ENCODE assay signal across 9 mouse cellular contexts in the genomic region with DNA sequence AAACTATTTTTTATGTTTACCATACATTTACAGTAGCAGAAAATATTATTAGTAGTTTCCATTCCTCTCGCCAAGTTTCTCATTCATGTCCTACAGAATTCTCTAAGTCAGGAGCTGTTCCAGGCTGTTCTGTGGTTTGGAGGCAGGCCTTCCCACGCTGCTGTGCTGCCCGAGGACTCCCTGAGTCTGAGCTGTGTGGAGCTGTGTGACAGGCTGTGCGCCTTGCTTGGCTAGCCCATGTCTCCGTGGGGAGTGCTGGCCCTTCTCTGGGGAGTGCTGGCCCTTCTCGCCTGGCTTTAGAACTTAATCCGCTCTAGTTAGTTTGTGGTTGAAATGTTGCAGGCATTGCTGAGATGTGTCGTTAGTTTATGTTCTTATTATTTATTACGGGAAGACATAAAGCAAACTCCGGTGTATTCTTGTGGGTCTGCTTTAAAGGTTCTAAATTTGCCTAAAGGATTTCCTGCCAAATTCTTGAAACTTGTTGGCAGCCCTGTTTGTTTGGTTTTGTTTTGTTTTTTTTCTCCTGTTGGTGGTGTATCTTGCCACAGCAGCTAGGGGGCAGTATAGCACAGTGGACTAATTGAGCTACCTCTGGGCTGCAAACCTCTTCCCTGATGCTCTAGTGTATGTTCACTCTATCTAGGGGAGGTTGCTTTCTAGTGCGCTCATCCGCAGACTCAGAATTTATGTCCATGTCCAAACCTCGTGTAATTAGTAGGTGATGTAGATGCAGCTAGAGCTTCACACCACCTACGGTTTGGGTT. TPM values are rescaled to one million over a fixed set of nuclear protein-coding genes. Genes with fewer than 3 reads are reported as not detected.
A peak's percentile ranks its signal among the peaks of the same experiment; 100 is the strongest.
DNase-seq lines count a peak whose midpoint lies in the region; ATAC-seq and TF ChIP-seq lines count a peak whose summit lies in the region.
"Had no signal": no experiment of that assay in that cellular context is flagged by ENCODE, and none has a peak within 500 bp of the region (broad histone marks: within the 10 kb centered on the region; RNA-seq: fewer than 3 reads in every experiment).

No protein-coding gene starts in this region.

- no peak overlapping the region for H3K27ac ChIP-seq in embryonic fibroblast, embryonic 13.5 days (ENCODE audit: insufficient read depth, low read length)
- H3K27ac ChIP-seq in small intestine, adult 2 months (ENCODE audit: insufficient read depth, low read depth, low read length), result no peak overlapping the region
- H3K27ac ChIP-seq: stomach, embryonic 15.5 days had no signal

- H3K36me3 ChIP-seq in small intestine, adult 2 months (ENCODE audit: control insufficient read depth, insufficient read depth, low read length), result no peaks in the 10 kb centered on the region
- H3K36me3 ChIP-seq: stomach, embryonic 15.5 days had no signal

- WGBS in lung, adult 2 months, result 39% methylated on average over 14 of the region's 14 CpGs
- 69% methylated on average over 14 of the region's 14 CpGs for WGBS in small intestine, adult 2 months

- peak; percentile 61 for ATAC-seq in inflammation-experienced regulatory T-cells, adult 6 months

- TF ChIP-seq CTCF in embryonic fibroblast, embryonic 13.5 days (IDR thresholded peaks at IDR 0.05; ENCODE audit: borderline replicate concordance, insufficient read depth, low read length), result peak; percentile 37; the same call in 1 of the 2 replicates
- TF ChIP-seq CTCF in lung, adult 2 months (IDR thresholded peaks at IDR 0.05; ENCODE audit: insufficient read depth, low read length), result peak; percentile 64
- TF ChIP-seq CTCF in small intestine, adult 2 months (IDR thresholded peaks at IDR 0.05; ENCODE audit: extremely low read depth, insufficient read length, insufficient replicate concordance, low read depth, low read length), result peak; percentile 51; the same call in 1 of the 2 replicates

- H3K4me3 ChIP-seq in embryonic fibroblast, embryonic 13.5 days (ENCODE audit: insufficient read depth, low read length), result no peak overlapping the region
- no peak overlapping the region for H3K4me3 ChIP-seq in lung, adult 2 months (replicated peaks; ENCODE audit: extremely low read depth, low read depth, low read length)
- no peak overlapping the region for H3K4me3 ChIP-seq in small intestine, adult 2 months (ENCODE audit: low read depth, low read length)
- H3K4me3 ChIP-seq: stomach, embryonic 15.5 days had no signal

- no peak for TF ChIP-seq POLR2A in embryonic fibroblast, embryonic 13.5 days (IDR thresholded peaks at IDR 0.05; ENCODE audit: low read depth, low read length)
- no peak for TF ChIP-seq POLR2A in lung, adult 2 months (IDR thresholded peaks at IDR 0.05; ENCODE audit: borderline replicate concordance, extremely low read depth, low read depth, low read length)
- no peak for TF ChIP-seq POLR2A in small intestine, adult 2 months (IDR thresholded peaks at IDR 0.05; ENCODE audit: low read depth, low read length)

- DNase-seq in frontal cortex, postnatal 36 days (ENCODE audit: low spot score in 2 of 2), result peak; percentile 49 to 60
- DNase-seq in frontal cortex, postnatal 10 days (ENCODE audit: low spot score in 2 of 2), result no peak
- peak; percentile 77 to 78 for DNase-seq in B cell, adult 2 months
- DNase-seq in adrenal gland, postnatal 10 days, result peak; percentile 75
- DNase-seq in lung, adult 2 months, result peak; percentile 41

- H3K4me1 ChIP-seq in embryonic fibroblast, embryonic 13.5 days (ENCODE audit: control insufficient read depth, insufficient read depth, low read length), result peaks cover 8% of the 10 kb centered on the region
- peaks cover 23% of the 10 kb centered on the region for H3K4me1 ChIP-seq in lung, adult 2 months (ENCODE audit: control insufficient read depth, insufficient read depth, low read length)
- peaks cover 15% of the 10 kb centered on the region for H3K4me1 ChIP-seq in small intestine, adult 2 months (ENCODE audit: control insufficient read depth, insufficient read depth, insufficient read length, low read length)

- H3K27me3 ChIP-seq in small intestine, adult 2 months (ENCODE audit: control insufficient read depth, insufficient read depth, low read length), result no peaks in the 10 kb centered on the region
- H3K27me3 ChIP-seq: stomach, embryonic 15.5 days had no signal

RNA-seq across cellular contexts. Expression of a gene that starts 34.2 kb away (rescaled TPM):
- 10 to 100 TPM; 39.0 to 43.6 TPM for total RNA-seq in adrenal gland, postnatal 10 days (2021)
- polyA plus RNA-seq in embryonic fibroblast, embryonic 13.5 days (2011; ENCODE audit: insufficient read length, low read depth, missing spikeins), result 50.3 and 57.8 TPM in 2 replicates
- 10 to 100 TPM; 12.0 to 28.2 (median 22.7) TPM for polyA plus RNA-seq in inflammation-experienced regulatory T-cells, adult 6 months (2017; shearing (Covaris generic))
- polyA plus RNA-seq in lung, adult 2 months (2012; rRNA removed), result 20.3 and 21.4 TPM in 2 replicates
- polyA plus RNA-seq in small intestine, adult 2 months (2012; rRNA removed), result 6.0 and 13.6 TPM in 2 replicates

Comparison
In these comparisons a context has a peak if more than half of its experiments do, and no peak if none do; other contexts are left out.
1. DNase-seq: peak in frontal cortex, postnatal 36 days (2 of 2), B cell, adult 2 months (2 of 2), adrenal gland, postnatal 10 days (single experiment) and lung, adult 2 months (single experiment); none in frontal cortex, postnatal 10 days (0 of 2).
2. Peak in every context shown above with its lines, with median percentiles within 50 percentile points of each other: CTCF ChIP-seq.